Mouse (Mus musculus): ENCODE data around the gene Bhlha15. TPM values are rescaled to one million over a fixed set of nuclear protein-coding genes. Genes with fewer than 3 reads are reported as not detected.
A peak's percentile ranks its signal among the peaks of the same experiment; 100 is the strongest.

Gene Bhlha15
- polyA plus RNA-seq, 1 experiment from 2014 or later = 10.2 TPM

GRCm38 (mm10) chr5:144221305-144221704 is 31.2 kb downstream of the Bhlha15 start:
- 63% methylated on average over 4 of the region's 4 CpGs for WGBS
- Histone ChIP-seq H3K27ac (ENCODE audit: low read length) (no peak overlapping the region), H3K9me3 (ENCODE audit: control insufficient read depth, low read length) (no peaks in the 10 kb centered on the region), H3K4me2 (ENCODE audit: low read depth, low read length) (no peak overlapping the region), H3K27me3 (replicated peaks; ENCODE audit: control insufficient read depth, insufficient read depth, low read length) (no peaks in the 10 kb centered on the region), H3K4me1 (ENCODE audit: control insufficient read depth, insufficient read depth, low read length) (peaks cover 6% of the 10 kb centered on the region; the same call in 1 of the 2 replicates), H3K36me3 (ENCODE audit: control insufficient read depth, insufficient read depth, low read length) (no peaks in the 10 kb centered on the region), H3K4me3 (ENCODE audit: low read length) (no peak overlapping the region), H3K9ac (ENCODE audit: low read depth, low read length) (no peak overlapping the region)
- no peak for ATAC-seq

GRCm38 (mm10) chr5:144222811-144223502 is 32.9 kb downstream of the Bhlha15 start:
- Histone ChIP-seq H3K27me3 (replicated peaks; ENCODE audit: control insufficient read depth, insufficient read depth, low read length) (no peaks in the 10 kb centered on the region), H3K9me3 (ENCODE audit: control insufficient read depth, low read length) (no peaks in the 10 kb centered on the region)
- WGBS = under 1% methylated on average over 25 of the region's 25 CpGs

GRCm38 (mm10) chr5:144223503-144223862 is 33.4 kb downstream of the Bhlha15 start, which contains the start of gene Tecpr1:
Tecpr1 (minus strand) TSS chr5:144223615.
- peak; percentile 98 for ATAC-seq
- Histone ChIP-seq H3K4me2 (ENCODE audit: low read depth, low read length) (peak within 1 kb of the TSS; percentile 81), H3K4me3 (ENCODE audit: low read length) (peak within 1 kb of the TSS; percentile 61), H3K9me3 (ENCODE audit: control insufficient read depth, low read length) (no peaks in the 10 kb centered on the region), H3K9ac (ENCODE audit: low read depth, low read length) (peak within 1 kb of the TSS; percentile 69), H3K27ac (ENCODE audit: low read length) (peak within 1 kb of the TSS; percentile 75), H3K27me3 (replicated peaks; ENCODE audit: control insufficient read depth, insufficient read depth, low read length) (no peaks in the 10 kb centered on the region), H3K36me3 (ENCODE audit: control insufficient read depth, insufficient read depth, low read length) (no peaks in the 10 kb centered on the region), H3K4me1 (ENCODE audit: control insufficient read depth, insufficient read depth, low read length) (peaks cover 6% of the 10 kb centered on the region; the same call in 1 of the 2 replicates)
- WGBS = under 1% methylated on average over 27 of the region's 37 CpGs

More at GRCm38 (mm10) chr5:144222811-144223502, 32.9 kb downstream of the Bhlha15 start:
- ATAC-seq = peak; percentile 63
- H3K36me3 ChIP-seq (ENCODE audit: control insufficient read depth, insufficient read depth, low read length) = no peaks in the 10 kb centered on the region
- H3K4me3 ChIP-seq (ENCODE audit: low read length) = peak overlapping the region; percentile 61
- H3K9ac ChIP-seq (ENCODE audit: low read depth, low read length) = peak overlapping the region; percentile 69
- H3K4me1 ChIP-seq (ENCODE audit: control insufficient read depth, insufficient read depth, low read length) = peaks cover 6% of the 10 kb centered on the region; the same call in 1 of the 2 replicates
- peak overlapping the region; percentile 75 for H3K27ac ChIP-seq (ENCODE audit: low read length)
- H3K4me2 ChIP-seq (ENCODE audit: low read depth, low read length) = peak overlapping the region; percentile 81

GRCm38 (mm10) chr5:144223899-144224816 is 34.1 kb downstream of the Bhlha15 start:
- Histone ChIP-seq H3K27ac (ENCODE audit: low read length) (peak overlapping the region; percentile 25; the same call in 1 of the 2 replicates), H3K36me3 (ENCODE audit: control insufficient read depth, insufficient read depth, low read length) (no peaks in the 10 kb centered on the region), H3K27me3 (replicated peaks; ENCODE audit: control insufficient read depth, insufficient read depth, low read length) (no peaks in the 10 kb centered on the region), H3K4me2 (ENCODE audit: low read depth, low read length) (peak overlapping the region; percentile 81), H3K9me3 (ENCODE audit: control insufficient read depth, low read length) (no peaks in the 10 kb centered on the region), H3K4me3 (ENCODE audit: low read length) (peak overlapping the region; percentile 61), H3K4me1 (ENCODE audit: control insufficient read depth, insufficient read depth, low read length) (peaks cover 6% of the 10 kb centered on the region; the same call in 1 of the 2 replicates), H3K9ac (ENCODE audit: low read depth, low read length) (peak overlapping the region; percentile 69)
- ATAC-seq = 0 out of 2 replicates have a peak, but pooled peaks have one; percentile 20
- WGBS = 27% methylated on average over 18 of the region's 18 CpGs

- H3K4me3 ChIP-seq (ENCODE audit: low read length) = no peak overlapping the region
Observed at GRCm38 (mm10) chr5:144226220-144226619, 36.1 kb downstream of the Bhlha15 start.

GRCm38 (mm10) chr5:144230216-144230615 is 40.1 kb downstream of the Bhlha15 start:
- no peaks in the 10 kb centered on the region for H3K36me3 ChIP-seq (ENCODE audit: control insufficient read depth, insufficient read depth, low read length)
- H3K9me3 ChIP-seq (ENCODE audit: control insufficient read depth, low read length) = no peaks in the 10 kb centered on the region
- no peak overlapping the region for H3K4me2 ChIP-seq (ENCODE audit: low read depth, low read length)
- H3K4me1 ChIP-seq (ENCODE audit: control insufficient read depth, insufficient read depth, low read length) = no peaks in the 10 kb centered on the region
- ATAC-seq = no peak
- 81% methylated on average over 7 of the region's 7 CpGs for WGBS
- no peaks in the 10 kb centered on the region for H3K27me3 ChIP-seq (replicated peaks; ENCODE audit: control insufficient read depth, insufficient read depth, low read length)
- H3K4me3 ChIP-seq (ENCODE audit: low read length) = no peak overlapping the region
- H3K27ac ChIP-seq (ENCODE audit: low read length) = no peak overlapping the region
- no peak overlapping the region for H3K9ac ChIP-seq (ENCODE audit: low read depth, low read length)

More at GRCm38 (mm10) chr5:144226220-144226619, 36.1 kb downstream of the Bhlha15 start:
- Histone ChIP-seq H3K4me1 (ENCODE audit: control insufficient read depth, insufficient read depth, low read length) (peaks cover 6% of the 10 kb centered on the region; the same call in 1 of the 2 replicates), H3K4me2 (ENCODE audit: low read depth, low read length) (no peak overlapping the region), H3K9ac (ENCODE audit: low read depth, low read length) (no peak overlapping the region), H3K27ac (ENCODE audit: low read length) (no peak overlapping the region), H3K9me3 (ENCODE audit: control insufficient read depth, low read length) (no peaks in the 10 kb centered on the region), H3K36me3 (ENCODE audit: control insufficient read depth, insufficient read depth, low read length) (no peaks in the 10 kb centered on the region), H3K27me3 (replicated peaks; ENCODE audit: control insufficient read depth, insufficient read depth, low read length) (no peaks in the 10 kb centered on the region)
- ATAC-seq = no peak
- 28% methylated on average over 11 of the region's 11 CpGs for WGBS

- Histone ChIP-seq H3K4me1 (ENCODE audit: control insufficient read depth, insufficient read depth, low read length) (no peaks in the 10 kb centered on the region), H3K4me3 (ENCODE audit: low read length) (no peak overlapping the region), H3K9me3 (ENCODE audit: control insufficient read depth, low read length) (no peaks in the 10 kb centered on the region), H3K4me2 (ENCODE audit: low read depth, low read length) (no peak overlapping the region), H3K27me3 (replicated peaks; ENCODE audit: control insufficient read depth, insufficient read depth, low read length) (no peaks in the 10 kb centered on the region), H3K36me3 (ENCODE audit: control insufficient read depth, insufficient read depth, low read length) (no peaks in the 10 kb centered on the region), H3K9ac (ENCODE audit: low read depth, low read length) (no peak overlapping the region), H3K27ac (ENCODE audit: low read length) (no peak overlapping the region)
- no peak for ATAC-seq
- WGBS = 87% methylated on average over 1 of the region's 1 CpGs
Observed at GRCm38 (mm10) chr5:144231410-144231809, 41.3 kb downstream of the Bhlha15 start.

GRCm38 (mm10) chr5:144232531-144232930 is 42.4 kb downstream of the Bhlha15 start:
- Histone ChIP-seq H3K4me1 (ENCODE audit: control insufficient read depth, insufficient read depth, low read length) (no peaks in the 10 kb centered on the region), H3K27ac (ENCODE audit: low read length) (no peak overlapping the region), H3K9me3 (ENCODE audit: control insufficient read depth, low read length) (no peaks in the 10 kb centered on the region), H3K9ac (ENCODE audit: low read depth, low read length) (no peak overlapping the region), H3K4me3 (ENCODE audit: low read length) (no peak overlapping the region), H3K4me2 (ENCODE audit: low read depth, low read length) (no peak overlapping the region), H3K27me3 (replicated peaks; ENCODE audit: control insufficient read depth, insufficient read depth, low read length) (no peaks in the 10 kb centered on the region), H3K36me3 (ENCODE audit: control insufficient read depth, insufficient read depth, low read length) (no peaks in the 10 kb centered on the region)
- 85% methylated on average over 5 of the region's 5 CpGs for WGBS
- no peak for ATAC-seq

- 68% methylated on average over 6 of the region's 6 CpGs for WGBS
- no peak for ATAC-seq
- Histone ChIP-seq H3K36me3 (ENCODE audit: control insufficient read depth, insufficient read depth, low read length) (no peaks in the 10 kb centered on the region), H3K4me1 (ENCODE audit: control insufficient read depth, insufficient read depth, low read length) (no peaks in the 10 kb centered on the region), H3K4me3 (ENCODE audit: low read length) (no peak overlapping the region), H3K27ac (ENCODE audit: low read length) (no peak overlapping the region), H3K9ac (ENCODE audit: low read depth, low read length) (no peak overlapping the region), H3K4me2 (ENCODE audit: low read depth, low read length) (no peak overlapping the region), H3K9me3 (ENCODE audit: control insufficient read depth, low read length) (no peaks in the 10 kb centered on the region), H3K27me3 (replicated peaks; ENCODE audit: control insufficient read depth, insufficient read depth, low read length) (no peaks in the 10 kb centered on the region)
Observed at GRCm38 (mm10) chr5:144234222-144234621, 44.1 kb downstream of the Bhlha15 start.
